Comparison of ENCODE assay signal across 12 mouse cellular contexts in genomic region chr6:39848766-39849165, GRCm38 (mm10). TPM values are rescaled to one million over a fixed set of nuclear protein-coding genes. Genes with fewer than 3 reads are reported as not detected.
DNase-seq lines count a peak whose midpoint lies in the region; ATAC-seq and TF ChIP-seq lines count a peak whose summit lies in the region.
"Had no signal": no experiment of that assay in that cellular context is flagged by ENCODE, and none has a peak within 500 bp of the region (broad histone marks: within the 10 kb centered on the region; RNA-seq: fewer than 3 reads in every experiment).

No protein-coding gene starts in this region.

- DNase-seq in heart, adult 2 months: no peak
- DNase-seq in heart, embryonic 10.5 days (ENCODE audit: low spot score): no peak
- DNase-seq in midbrain, postnatal 0 days (ENCODE audit: low spot score): no peak
- DNase-seq in brain, adult 2 months (ENCODE audit: low read depth, low spot score): peak; percentile 43
- peak; percentile 28 for DNase-seq in retina, postnatal 1 day
- no peak for DNase-seq in urinary bladder, postnatal 25 days (ENCODE audit: low spot score)
- DNase-seq: spleen, adult 18-20 months had no signal

- H3K27me3 ChIP-seq in heart, adult 2 months (ENCODE audit: control insufficient read depth, insufficient read depth, low read length): no peaks in the 10 kb centered on the region
- no peaks in the 10 kb centered on the region for H3K27me3 ChIP-seq in heart, embryonic 10.5 days (ENCODE audit: insufficient read depth, poor library complexity, severe bottlenecking)
- no peaks in the 10 kb centered on the region for H3K27me3 ChIP-seq in midbrain, postnatal 0 days (ENCODE audit: insufficient read depth, low read length)
- no peaks in the 10 kb centered on the region; the same call in 1 of the 2 replicates for H3K27me3 ChIP-seq in midbrain, embryonic 15.5 days (replicated peaks)
- H3K27me3 ChIP-seq: hindbrain, embryonic 15.5 days had no signal

- no peak for TF ChIP-seq EP300 in heart, adult 2 months (IDR thresholded peaks at IDR 0.05; ENCODE audit: insufficient read depth, low read depth, low read length)

- no peak overlapping the region for H3K4me2 ChIP-seq in midbrain, postnatal 0 days (ENCODE audit: low read depth, low read length, poor library complexity, severe bottlenecking)
- H3K4me2 ChIP-seq in midbrain, embryonic 15.5 days: no peak overlapping the region
- H3K4me2 ChIP-seq: forebrain, embryonic 13.5 days; hindbrain, embryonic 15.5 days had no signal

- TF ChIP-seq CTCF in heart, adult 2 months (IDR thresholded peaks at IDR 0.05): peak; percentile 41
- TF ChIP-seq CTCF in midbrain, postnatal 0 days (IDR thresholded peaks at IDR 0.05): peak; percentile 37

- no peak overlapping the region for H3K4me3 ChIP-seq in heart, adult 2 months
- no peak overlapping the region for H3K4me3 ChIP-seq in heart, embryonic 10.5 days
- H3K4me3 ChIP-seq in midbrain, postnatal 0 days (ENCODE audit: low read depth, low read length): no peak overlapping the region
- no peak overlapping the region for H3K4me3 ChIP-seq in midbrain, embryonic 15.5 days
- H3K4me3 ChIP-seq: forebrain, embryonic 13.5 days; hindbrain, embryonic 15.5 days had no signal

- 38% methylated on average over 7 of the region's 7 CpGs for WGBS in heart, adult 2 months
- 34% methylated on average over 7 of the region's 7 CpGs for WGBS in heart, embryonic 10.5 days
- 58% methylated on average over 7 of the region's 7 CpGs for WGBS in midbrain, postnatal 0 days
- 67% methylated on average over 7 of the region's 7 CpGs for WGBS in midbrain, embryonic 15.5 days

- intact Hi-C loops in heart, adult 2 months (cut with DNase I): no loop called here

- no peak overlapping the region for H3K9ac ChIP-seq in heart, adult 2 months (ENCODE audit: low read depth, low read length)
- H3K9ac ChIP-seq in midbrain, postnatal 0 days (replicated peaks; ENCODE audit: low read length, poor library complexity, severe bottlenecking): no peak overlapping the region
- H3K9ac ChIP-seq in midbrain, embryonic 15.5 days: no peak overlapping the region
- H3K9ac ChIP-seq: forebrain, embryonic 13.5 days; hindbrain, embryonic 15.5 days had no signal

- no peak overlapping the region for H3K27ac ChIP-seq in heart, adult 2 months
- H3K27ac ChIP-seq in heart, embryonic 10.5 days: no peak overlapping the region
- no peak overlapping the region for H3K27ac ChIP-seq in midbrain, postnatal 0 days (ENCODE audit: low read depth, low read length)
- no peak overlapping the region for H3K27ac ChIP-seq in midbrain, embryonic 15.5 days
- H3K27ac ChIP-seq: forebrain, embryonic 13.5 days; hindbrain, embryonic 15.5 days had no signal

- TF ChIP-seq POLR2A in heart, adult 2 months (IDR thresholded peaks at IDR 0.05; ENCODE audit: insufficient read depth, low read depth, low read length): no peak

- H3K79me2 ChIP-seq in heart, adult 2 months (replicated peaks; ENCODE audit: control insufficient read depth, insufficient read depth, low read length): no peaks in the 10 kb centered on the region

- H3K9me3 ChIP-seq in heart, embryonic 10.5 days: no peaks in the 10 kb centered on the region
- no peaks in the 10 kb centered on the region for H3K9me3 ChIP-seq in midbrain, postnatal 0 days (ENCODE audit: low read length)
- H3K9me3 ChIP-seq in midbrain, embryonic 15.5 days: no peaks in the 10 kb centered on the region
- H3K9me3 ChIP-seq: forebrain, embryonic 13.5 days; hindbrain, embryonic 15.5 days had no signal

- H3K36me3 ChIP-seq in heart, adult 2 months (ENCODE audit: control insufficient read depth, insufficient read depth, low read length): no peaks in the 10 kb centered on the region
- no peaks in the 10 kb centered on the region for H3K36me3 ChIP-seq in heart, embryonic 10.5 days
- no peaks in the 10 kb centered on the region for H3K36me3 ChIP-seq in midbrain, postnatal 0 days (ENCODE audit: insufficient read depth, low read length)
- no peaks in the 10 kb centered on the region for H3K36me3 ChIP-seq in midbrain, embryonic 15.5 days (replicated peaks)
- H3K36me3 ChIP-seq: hindbrain, embryonic 15.5 days had no signal

- no peak for ATAC-seq in midbrain, postnatal 0 days (ENCODE audit: low FRiP score)
- ATAC-seq in midbrain, embryonic 15.5 days (replicated peaks): no peak
- ATAC-seq in erythroblast, adult 5-6 weeks (replicated peaks; ENCODE audit: low FRiP score, poor library complexity, severe bottlenecking): no peak
- ATAC-seq: forebrain, embryonic 13.5 days had no signal

- no peaks in the 10 kb centered on the region for H3K4me1 ChIP-seq in heart, adult 2 months (ENCODE audit: control insufficient read depth, insufficient read depth, low read length)
- no peaks in the 10 kb centered on the region for H3K4me1 ChIP-seq in heart, embryonic 10.5 days
- H3K4me1 ChIP-seq in midbrain, postnatal 0 days (ENCODE audit: insufficient read depth, low read length): no peaks in the 10 kb centered on the region
- H3K4me1 ChIP-seq in midbrain, embryonic 15.5 days: no peaks in the 10 kb centered on the region
- H3K4me1 ChIP-seq: forebrain, embryonic 13.5 days; hindbrain, embryonic 15.5 days had no signal

RNA-seq across cellular contexts. Expression of gene Tmem178b, which starts 24.3 kb away (rescaled TPM):
- 1 to 10 TPM in 1 of 2 experiments, under 1 TPM in 1; 0.94 to 1.3 TPM for total RNA-seq in heart, adult 2 months (2021)
- 0.51 and 0.61 TPM in 2 replicates for polyA plus RNA-seq in heart, adult 2 months (2012; rRNA removed)
- polyA plus RNA-seq in heart, embryonic 10.5 days (2016; fragmentation: Nextera tagmentation; extraction: Ambion mirVana): 0.06 and 0.18 TPM in 2 replicates
- total RNA-seq in midbrain, postnatal 0 days (2014; rRNA removed): 159 and 190 TPM in 2 replicates
- polyA plus RNA-seq in midbrain, postnatal 0 days (2015; fragmentation: Nextera tagmentation; extraction: Ambion mirVana): 27.3 and 31.3 TPM in 2 replicates
- polyA plus RNA-seq in midbrain, embryonic 15.5 days (2015; fragmentation: Nextera tagmentation; extraction: Ambion mirVana): 34.8 and 35.7 TPM in 2 replicates
- total RNA-seq in erythroblast, adult 5-6 weeks (2015; ENCODE audit: low replicate concordance): not detected in 2 replicates
- not detected in 2 replicates for total RNA-seq in erythroblast, adult 5-6 weeks (2017; ENCODE audit: low replicate concordance)
- polyA plus RNA-seq: liver, embryonic 16.5 days had no signal

RNA-seq across cellular contexts. Expression of gene Mrps33, which starts 38.0 kb away (rescaled TPM):
- 100 to 1,000 TPM in 1 of 2 experiments, 10 to 100 TPM in 1; 97.7 to 106 TPM for total RNA-seq in heart, adult 2 months (2021)
- polyA plus RNA-seq in heart, adult 2 months (2012; rRNA removed): 133 and 317 TPM in 2 replicates
- 184 and 206 TPM in 2 replicates for polyA plus RNA-seq in heart, embryonic 10.5 days (2016; fragmentation: Nextera tagmentation; extraction: Ambion mirVana)
- 34.3 and 41.7 TPM in 2 replicates for total RNA-seq in midbrain, postnatal 0 days (2014; rRNA removed)
- polyA plus RNA-seq in midbrain, postnatal 0 days (2015; fragmentation: Nextera tagmentation; extraction: Ambion mirVana): 167 and 171 TPM in 2 replicates
- 155 and 156 TPM in 2 replicates for polyA plus RNA-seq in midbrain, embryonic 15.5 days (2015; fragmentation: Nextera tagmentation; extraction: Ambion mirVana)
- 19.4 and 30.2 TPM in 2 replicates for total RNA-seq in erythroblast, adult 5-6 weeks (2015; ENCODE audit: low replicate concordance)
- 7.8 and 18.7 TPM in 2 replicates for total RNA-seq in erythroblast, adult 5-6 weeks (2017; ENCODE audit: low replicate concordance)

Comparison
In these comparisons a context has a peak if more than half of its experiments do, and no peak if none do; other contexts are left out.
1. DNase-seq: peak in brain, adult 2 months (single experiment) and retina, postnatal 1 day (single experiment); none in heart, adult 2 months (0 of 2), heart, embryonic 10.5 days (single experiment), midbrain, postnatal 0 days (single experiment) and urinary bladder, postnatal 25 days (single experiment).
2. RNA of gene Tmem178b, which starts 24.3 kb away (polyA plus RNA-seq): 34.8 to 35.7 TPM in midbrain, embryonic 15.5 days and 27.3 to 31.3 TPM in midbrain, postnatal 0 days; 0.51 to 0.61 TPM in heart, adult 2 months and 0.06 to 0.18 TPM in heart, embryonic 10.5 days; every median in the first group is over 10 times any median in the second.